Mouse (Mus musculus) stomach, postnatal 0 days (tissue): ENCODE measurements around the gene Tnc.

Source experiments
- CTCF ChIP-seq: IDR thresholded peaks from 2 replicates; pipeline ENCODE4 v1.5.1; 2016; ENCODE audit warnings: antibody characterized with exemption, low read depth, mild to moderate bottlenecking, moderate library complexity
- EP300 ChIP-seq: optimal IDR thresholded peaks from 2 replicates; pipeline ENCODE3; 2016; ENCODE audit warnings: antibody characterized with exemption

DNA sequence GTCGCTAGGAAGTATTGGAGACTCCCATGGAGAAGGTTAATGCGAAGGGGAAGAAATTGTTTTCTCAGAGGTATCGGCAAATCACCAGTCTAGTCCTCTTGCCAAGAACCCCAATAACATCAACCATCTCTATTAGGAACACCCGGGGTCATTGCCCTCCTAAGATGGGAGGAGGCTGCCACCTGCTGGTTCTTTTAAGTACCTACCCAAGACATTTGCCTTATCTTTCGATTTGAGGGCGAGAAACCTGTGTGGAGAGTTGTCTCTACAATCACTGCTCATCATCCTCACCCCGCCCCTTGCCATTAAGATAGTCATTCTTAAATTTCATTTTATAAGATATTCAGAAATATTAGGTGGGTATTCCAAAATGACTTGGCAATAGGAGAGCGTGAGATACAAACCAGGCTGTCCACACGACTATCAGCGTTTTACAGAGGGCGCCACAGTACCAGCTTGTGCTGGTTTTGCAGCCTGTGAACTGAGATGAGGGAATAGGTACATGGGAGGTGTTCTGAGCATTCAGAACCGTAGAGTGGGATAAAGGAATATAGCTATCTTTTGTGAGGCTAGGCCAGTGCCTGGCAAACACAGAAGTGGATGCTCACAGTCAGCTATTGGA lies 98.6 kb downstream of the Tnc start:
- TF ChIP-seq CTCF (peak; percentile 88), EP300 (no peak)
